Mouse (Mus musculus): ENCODE results near the gene Stard5.

The Stard5 gene

GRCm38 (mm10) chr7:83626557-83627257, 5.1 kb upstream of the Stard5 start:
- CTCF ChIA-PET, result no interaction called here
- POLR2A ChIA-PET, result interaction anchor here in 1 of 4 experiments (0.6 kb wide), 1 partner anchor 15 kb away, joined by 3 read pairs; no protein-coding TSS in a partner anchor

- ChIA-PET POLR2A (interaction anchor here in 1 of 4 experiments (0.6 kb wide), 1 partner anchor 14 kb away, joined by 3 read pairs; no protein-coding TSS in a partner anchor), CTCF (no interaction called here)
Observed at GRCm38 (mm10) chr7:83627369-83627768, 4.4 kb upstream of the Stard5 start.

DNA sequence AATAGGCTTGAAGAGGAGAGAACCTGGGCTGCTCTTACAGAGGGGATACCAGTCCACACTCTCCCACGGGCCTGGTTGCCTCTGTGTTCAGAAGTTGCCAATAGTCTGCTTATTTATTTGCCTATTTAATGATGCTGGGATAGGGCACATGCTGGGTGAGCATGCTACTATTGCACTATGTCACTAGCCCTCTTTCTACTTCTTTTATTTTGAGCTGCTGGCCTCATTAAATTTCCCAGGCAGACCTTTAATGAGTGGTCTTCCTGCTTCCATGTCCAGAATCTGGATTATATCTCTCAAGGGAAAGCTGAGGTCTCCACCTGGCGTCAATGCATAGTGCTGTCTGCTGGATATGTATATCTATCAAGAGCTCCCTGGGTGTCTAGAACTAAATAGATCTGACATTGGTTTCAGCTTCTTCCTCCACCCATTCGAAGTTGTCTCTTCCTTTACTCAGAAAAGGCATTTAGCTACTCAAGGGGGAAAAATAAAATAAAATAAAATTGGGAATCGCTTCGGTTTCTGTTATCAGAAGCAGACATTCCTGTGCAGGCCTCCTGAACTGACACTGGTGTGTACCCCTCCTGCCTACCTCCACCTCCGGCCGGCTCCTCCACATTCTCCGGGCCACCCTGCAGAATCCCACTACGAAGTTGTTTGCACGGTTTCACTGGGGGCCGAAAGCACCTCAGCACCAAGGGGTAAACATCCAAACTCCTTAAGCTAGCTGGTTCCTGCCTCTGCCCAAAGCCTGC, 509 bp upstream of the Stard5 start:
- ChIA-PET CTCF (interaction anchor here (0.7 to 1.8 kb wide), 11 partner anchors 8 to 455 kb away, joined by 3 to 7 read pairs (median 4); partner anchors contain the start of gene Cemip (in 1 of the 4)), POLR2A (interaction anchor here in 3 of 4 experiments (0.5 to 4.1 kb wide), 35 partner anchors 8 to 883 kb away, joined by 3 to 37 read pairs (median 5); partner anchors contain the start of genes Mesd (in 3 of the 3), Tlnrd1 (in 2 of the 3) and Tmc3 (in 1 of the 3))

- ChIA-PET POLR2A (interaction anchor here in 3 of 4 experiments (0.6 to 4.1 kb wide), 13 partner anchors 9 to 252 kb away, joined by 3 to 37 read pairs (median 5); partner anchors contain the start of genes Mesd (in 2 of the 3) and Tlnrd1 (in 1 of the 3)), CTCF (interaction anchor here in 2 of 4 experiments (1.5 to 1.8 kb wide), 2 partner anchors 43 to 65 kb away, joined by 4 to 6 read pairs; no protein-coding TSS in a partner anchor)
Observed at GRCm38 (mm10) chr7:83632682-83633120, 942 bp downstream of the Stard5 start.

- ChIA-PET POLR2A (interaction anchor here in 2 of 4 experiments (2.9 to 4.1 kb wide), 2 partner anchors 8 to 17 kb away, joined by 10 to 37 read pairs; no protein-coding TSS in a partner anchor), CTCF (no interaction called here)
Observed at GRCm38 (mm10) chr7:83633856-83634255, 2.1 kb downstream of the Stard5 start.

DNA sequence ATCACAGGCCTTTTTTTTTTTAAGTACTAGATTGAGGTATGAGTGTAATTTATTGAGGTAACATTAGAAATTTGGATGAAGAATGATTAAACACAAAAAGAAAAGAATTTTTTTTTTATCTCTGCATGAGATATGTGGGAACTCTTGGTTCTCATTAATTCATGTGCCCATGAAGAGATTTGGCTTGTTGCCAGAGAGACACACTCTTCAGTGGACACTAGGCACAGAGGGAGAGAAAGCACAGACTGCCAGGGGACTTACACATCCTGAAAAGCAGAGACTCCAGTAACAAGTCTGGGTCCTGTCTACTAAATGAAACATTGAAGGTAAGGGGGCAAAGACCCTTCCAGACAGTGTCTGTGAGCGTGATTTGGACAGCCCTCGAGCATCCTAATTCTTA, 4.0 kb downstream of the Stard5 start:
- CTCF ChIA-PET, result no interaction called here

GRCm38 (mm10) chr7:83636425-83636824, 4.7 kb downstream of the Stard5 start:
- POLR2A ChIA-PET, result interaction anchor here in 2 of 4 experiments (0.6 to 1.6 kb wide), 3 partner anchors 14 to 580 kb away, joined by 3 to 5 read pairs (median 4); no protein-coding TSS in a partner anchor

More for the DNA sequence above, 4.0 kb downstream of the Stard5 start:
- POLR2A ChIA-PET, result interaction anchor here in 1 of 4 experiments (1.0 to 1.6 kb wide), 2 partner anchors 14 to 36 kb away, joined by 3 to 4 read pairs; no protein-coding TSS in a partner anchor

GRCm38 (mm10) chr7:83637781-83638583, 6.2 kb downstream of the Stard5 start:
- ChIA-PET POLR2A (interaction anchor here in 3 of 4 experiments (0.6 to 0.9 kb wide), 4 partner anchors 211 to 542 kb away, joined by 3 to 5 read pairs (median 3); partner anchors contain the start of genes Mesd (in 1 of the 3) and Tlnrd1 (in 1 of the 3)), CTCF (no interaction called here)

More at GRCm38 (mm10) chr7:83636425-83636824, 4.7 kb downstream of the Stard5 start:
- CTCF ChIA-PET, result interaction anchor here in 1 of 4 experiments (1.0 kb wide), 1 partner anchor 39 kb away, joined by 3 read pairs; no protein-coding TSS in a partner anchor

DNA sequence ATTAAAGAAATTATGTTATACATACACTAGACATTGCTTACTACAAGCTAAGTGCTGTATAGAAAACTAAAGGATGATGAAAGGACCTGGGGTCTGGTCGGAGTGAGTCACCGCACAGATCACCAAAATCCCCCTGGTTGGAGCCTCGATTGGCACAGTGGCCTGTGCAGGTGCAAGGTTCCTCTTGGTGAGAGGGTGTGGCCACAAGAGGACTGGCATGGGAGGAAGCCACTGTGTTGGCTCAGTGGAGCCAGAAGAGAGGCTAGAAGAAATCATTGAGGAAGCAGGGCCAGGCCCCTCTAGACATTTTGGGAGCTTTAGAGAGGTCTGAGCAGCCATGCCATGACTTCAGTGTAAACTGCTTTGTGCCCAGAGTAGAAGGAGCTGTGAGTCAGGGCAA, 7.3 kb downstream of the Stard5 start:
- ChIA-PET POLR2A (interaction anchor here in 3 of 4 experiments (0.8 to 0.9 kb wide), 3 partner anchors 7 to 246 kb away, joined by 3 read pairs; partner anchors contain the start of genes Mesd (in 2 of the 3), Tlnrd1 (in 2 of the 3) and Stard5 (in 1 of the 3)), CTCF (interaction anchor here in 1 of 4 experiments (1.3 kb wide), 1 partner anchor 8 kb away, joined by 3 read pairs; no protein-coding TSS in a partner anchor)

- ChIA-PET POLR2A (interaction anchor here in 2 of 4 experiments (0.8 to 5.7 kb wide), 6 partner anchors 8 to 19 kb away, joined by 3 to 37 read pairs (median 4); partner anchors contain the start of gene Stard5 (in 2 of the 2)), CTCF (interaction anchor here in 1 of 4 experiments (1.0 kb wide), 1 partner anchor 47 kb away, joined by 3 read pairs; no protein-coding TSS in a partner anchor)
Observed at GRCm38 (mm10) chr7:83640581-83640980, 8.8 kb downstream of the Stard5 start.

DNA sequence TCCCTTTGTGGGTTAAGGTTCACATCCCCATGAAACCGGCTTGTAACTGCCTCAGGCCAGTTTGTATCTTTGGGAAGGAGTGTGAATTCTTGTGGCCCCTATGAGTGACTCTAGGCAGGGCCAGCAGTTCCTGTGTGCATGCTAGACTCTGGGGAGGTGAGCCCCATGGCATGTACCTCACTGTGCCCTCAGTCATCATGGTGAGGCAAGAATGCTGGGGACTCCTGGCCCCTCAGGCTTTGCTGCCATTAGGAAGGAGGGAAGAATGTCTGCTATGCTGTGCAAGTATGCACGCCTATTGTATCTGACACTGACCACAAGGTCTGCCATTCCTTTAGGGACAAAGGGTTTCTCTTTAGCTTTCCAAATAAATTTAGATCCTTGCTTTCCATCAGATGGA, 9.4 kb downstream of the Stard5 start:
- CTCF ChIA-PET, result interaction anchor here in 3 of 4 experiments (0.7 to 1.4 kb wide), 3 partner anchors 47 to 366 kb away, joined by 3 read pairs; no protein-coding TSS in a partner anchor
- POLR2A ChIA-PET, result interaction anchor here (0.6 to 5.7 kb wide), 9 partner anchors 9 to 1429 kb away, joined by 3 to 37 read pairs (median 4); partner anchors contain the start of gene Stard5 (in 3 of the 4)

DNA sequence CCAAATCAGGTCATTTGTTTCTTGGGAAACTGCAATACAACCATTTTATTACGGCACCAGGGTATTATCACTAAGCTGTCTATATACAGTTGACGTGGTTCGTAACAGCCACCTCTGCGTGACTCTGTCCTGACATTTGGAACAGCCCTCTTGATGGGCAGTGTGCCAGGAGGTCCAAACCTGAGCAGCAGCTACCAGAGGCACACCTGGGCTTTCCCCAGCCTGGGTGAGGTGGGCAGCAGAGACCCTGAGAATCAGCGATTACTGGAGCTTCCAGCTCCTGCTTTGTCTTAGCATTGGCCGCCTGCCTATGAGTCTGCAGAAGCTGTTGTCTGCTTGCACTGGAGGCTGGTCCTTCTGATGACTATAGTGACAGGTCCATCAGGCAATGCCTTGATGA, 11.8 kb downstream of the Stard5 start:
- POLR2A ChIA-PET, result interaction anchor here in 3 of 4 experiments (0.6 to 5.7 kb wide), 4 partner anchors 11 to 783 kb away, joined by 3 to 37 read pairs (median 6); partner anchors contain the start of gene Stard5 (in 2 of the 3)
- CTCF ChIA-PET, result interaction anchor here in 1 of 4 experiments (1.0 kb wide), 1 partner anchor 76 kb away, joined by 4 read pairs; no protein-coding TSS in a partner anchor

- POLR2A ChIA-PET, result interaction anchor here in 3 of 4 experiments (0.6 to 5.7 kb wide), 4 partner anchors 11 to 490 kb away, joined by 3 to 37 read pairs (median 5); partner anchors contain the start of gene Stard5 (in 1 of the 3)
Observed at GRCm38 (mm10) chr7:83644761-83645160, 13.0 kb downstream of the Stard5 start.

DNA sequence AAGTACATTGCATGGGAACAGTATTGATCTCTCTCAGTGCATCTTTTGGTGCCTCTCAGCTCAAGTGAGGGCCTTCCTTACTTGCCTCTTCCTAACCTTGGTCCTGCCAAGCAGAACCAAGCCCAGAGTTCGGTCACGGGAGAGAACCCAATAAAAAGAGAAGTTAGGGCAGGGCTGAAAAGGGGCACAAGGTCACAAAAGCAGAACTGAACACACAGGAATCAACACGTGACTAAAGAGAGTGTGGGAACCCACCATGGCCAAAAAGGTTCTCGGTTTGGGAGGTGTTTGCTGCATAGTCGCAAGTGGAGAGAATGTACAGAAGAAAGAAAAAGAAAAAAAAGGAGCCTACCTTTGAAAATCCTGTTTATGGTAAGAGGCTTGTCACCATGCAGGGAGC, 13.7 kb downstream of the Stard5 start:
- CTCF ChIA-PET, result no interaction called here
- POLR2A ChIA-PET, result interaction anchor here in 2 of 4 experiments (0.6 to 1.3 kb wide), 2 partner anchors 10 to 489 kb away, joined by 4 to 6 read pairs; no protein-coding TSS in a partner anchor

More at GRCm38 (mm10) chr7:83644761-83645160, 13.0 kb downstream of the Stard5 start:
- CTCF ChIA-PET, result interaction anchor here in 1 of 4 experiments (0.6 kb wide), 1 partner anchor 28 kb away, joined by 4 read pairs; no protein-coding TSS in a partner anchor

DNA sequence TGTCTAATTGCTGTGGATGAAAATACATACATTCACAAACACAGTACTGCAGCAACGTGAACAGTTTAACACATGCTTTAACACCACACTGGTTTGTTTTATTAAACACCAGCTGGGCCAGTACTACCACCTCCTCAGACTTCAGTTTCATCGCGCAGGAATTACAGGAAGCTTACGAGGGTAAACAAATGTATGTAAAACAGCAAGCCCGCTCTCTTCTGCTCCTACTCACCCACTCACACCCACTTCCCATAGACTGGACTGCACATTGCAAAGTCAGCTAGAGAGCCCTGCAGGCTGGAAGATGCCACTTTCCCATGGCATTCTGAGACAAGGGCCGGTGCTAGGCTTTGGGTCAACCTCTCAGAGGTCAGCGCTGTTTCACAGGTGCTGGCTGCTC, 17.0 kb downstream of the Stard5 start:
- ChIA-PET POLR2A (interaction anchor here in 1 of 4 experiments (1.2 kb wide), 1 partner anchor 17 kb away, joined by 5 read pairs; the partner anchor contains the start of gene Stard5), CTCF (no interaction called here)

DNA sequence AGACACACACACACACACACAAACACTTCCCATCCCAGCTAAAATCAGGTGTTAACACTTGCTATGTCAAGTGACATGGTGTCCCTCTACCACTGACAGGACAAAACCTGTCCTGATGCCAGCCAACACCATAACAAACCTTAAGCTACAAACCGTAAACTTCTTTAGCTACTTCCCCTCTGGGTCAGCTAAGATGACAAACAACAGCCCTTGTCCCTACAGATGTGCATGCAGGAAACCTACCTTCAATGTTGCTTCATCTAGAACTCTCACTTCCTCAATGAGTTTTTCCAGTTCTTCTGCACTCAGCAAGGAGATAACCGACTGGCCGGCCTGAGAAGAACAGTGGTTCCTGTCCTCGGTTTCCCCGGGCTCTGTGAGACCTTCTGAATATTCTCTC, 18.9 kb downstream of the Stard5 start:
- ChIA-PET CTCF (interaction anchor here in 1 of 4 experiments (0.6 kb wide), 1 partner anchor 25 kb away, joined by 6 read pairs; no protein-coding TSS in a partner anchor), POLR2A (interaction anchor here in 2 of 4 experiments (1.0 to 2.3 kb wide), 6 partner anchors 8 to 19 kb away, joined by 3 to 10 read pairs (median 4); partner anchors contain the start of gene Stard5 (in 2 of the 2))
